Mouse (Mus musculus) urinary bladder, adult 2 months (tissue): ENCODE measurements around the gene Abtb2. TPM values are rescaled to one million over a fixed set of nuclear protein-coding genes. Genes with fewer than 3 reads are reported as not detected.

Source experiments
- DNase-seq: peaks from one replicate; pipeline ENCODE4 v3.0.0; 2022; ENCODE audit warnings: low spot score
- polyA plus RNA-seq: library from polyadenylated mRNA; depleted of rRNA; stranded (reverse); fragments of >200 nt; gene quantifications from 2 replicates; pipeline ENCODE4 v1.2.3, GENCODE M21; 2012

Abtb2 gene
- polyA plus RNA-seq, 1 experiment: 4.3 TPM

DNA sequence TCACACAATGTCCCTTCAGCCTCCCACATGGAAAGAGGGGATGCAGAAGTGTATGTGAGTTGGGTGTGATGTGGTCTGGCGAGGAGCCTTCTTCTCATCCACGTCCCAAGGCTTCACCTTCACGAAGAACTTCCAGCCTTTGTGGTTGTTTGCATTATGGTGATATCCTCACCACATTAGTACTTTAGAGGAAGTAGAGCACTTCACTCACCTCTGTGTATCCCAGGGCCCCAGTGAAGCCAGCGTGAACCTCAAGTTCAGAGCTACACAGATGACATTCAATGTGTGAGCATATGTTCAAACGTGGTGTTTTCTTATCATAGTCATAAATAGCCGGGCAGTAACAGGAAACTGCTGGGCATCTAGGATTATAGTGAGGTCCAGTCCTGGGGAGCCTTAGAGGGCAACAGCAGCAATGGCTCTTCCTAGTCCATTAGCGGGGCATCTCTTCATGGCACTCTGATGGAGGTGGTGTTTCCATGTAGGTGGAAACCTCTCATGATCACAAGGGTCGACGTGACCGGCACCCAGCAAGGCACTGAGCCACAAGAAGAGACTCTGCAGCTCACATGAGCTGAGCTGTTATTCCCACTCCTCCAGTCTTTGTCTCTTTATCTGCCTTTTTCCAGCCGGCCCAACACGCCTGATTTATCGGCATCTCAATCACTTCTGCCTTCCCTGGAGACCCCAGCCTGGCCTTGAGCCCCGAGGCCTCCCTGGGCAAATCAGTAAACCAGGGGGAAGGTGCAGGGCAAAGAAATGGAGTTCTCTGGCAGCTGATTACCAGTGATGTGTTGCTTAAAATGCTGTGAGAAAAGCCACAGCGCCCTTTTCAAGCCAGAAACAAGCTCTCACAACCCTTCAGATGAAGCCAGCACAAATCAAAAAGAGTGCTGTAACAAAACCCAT lies 93.8 kb downstream of the Abtb2 start:
- DNase-seq: no peak

DNA sequence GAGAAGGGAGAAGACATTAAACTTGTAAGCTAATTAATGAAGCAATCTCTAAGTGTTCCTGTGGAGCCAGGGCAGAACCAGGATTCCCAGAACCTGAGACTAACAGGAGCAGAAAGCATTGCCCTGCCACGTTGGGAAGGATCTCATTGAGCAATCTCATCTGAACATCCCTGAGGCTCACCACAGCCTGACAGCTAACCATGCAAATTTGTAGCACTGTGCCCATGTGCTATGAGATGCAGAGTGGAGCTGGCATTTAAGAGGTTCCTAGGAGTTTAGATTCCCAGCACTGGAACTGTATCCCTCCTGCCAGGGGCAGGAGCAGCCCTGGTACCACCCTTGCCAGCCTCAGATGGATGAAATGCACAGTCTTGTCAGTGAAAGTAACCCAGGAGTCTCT lies 95.6 kb downstream of the Abtb2 start:
- DNase-seq: no peak

DNA sequence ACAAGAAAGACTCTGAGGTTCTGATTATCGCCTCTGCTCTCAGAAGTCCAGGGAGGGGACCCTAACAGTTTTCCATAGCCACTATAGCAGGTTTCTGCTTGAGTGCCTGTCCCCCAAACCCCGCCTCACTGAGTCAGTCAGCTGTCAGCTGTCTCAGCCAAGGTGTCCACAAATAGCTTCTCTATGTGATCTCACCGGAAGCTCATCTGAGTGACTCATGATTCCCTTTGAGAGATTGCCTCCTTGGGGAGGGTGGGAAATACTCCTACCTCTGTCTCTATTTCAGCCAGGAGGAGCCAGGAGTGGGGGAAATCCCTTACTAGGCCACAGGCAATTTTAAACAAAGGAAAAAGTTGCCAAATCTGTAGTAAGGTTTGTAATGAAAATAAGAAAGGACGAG lies 96.0 kb downstream of the Abtb2 start:
- DNase-seq: no peak

DNA sequence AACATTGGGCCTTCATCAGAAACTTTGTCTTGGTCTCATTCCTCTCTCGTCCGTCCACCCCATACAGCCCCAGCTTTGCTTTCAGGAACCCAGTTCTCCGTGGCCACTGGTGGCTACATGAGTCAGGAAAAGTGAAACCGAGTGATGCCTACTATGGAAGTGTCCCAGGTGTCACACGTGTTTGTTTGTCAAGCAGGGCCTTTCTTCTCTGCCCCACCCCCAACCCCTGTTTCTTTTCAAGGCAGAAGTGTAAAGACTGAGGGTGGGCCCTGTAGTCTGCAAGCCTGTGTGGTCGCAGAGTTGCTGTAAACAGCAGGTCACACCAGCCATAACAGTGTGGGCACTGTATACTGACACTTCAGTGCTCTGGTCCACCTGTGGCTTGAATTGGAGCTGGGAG lies 98.2 kb downstream of the Abtb2 start:
- DNase-seq: no peak

DNA sequence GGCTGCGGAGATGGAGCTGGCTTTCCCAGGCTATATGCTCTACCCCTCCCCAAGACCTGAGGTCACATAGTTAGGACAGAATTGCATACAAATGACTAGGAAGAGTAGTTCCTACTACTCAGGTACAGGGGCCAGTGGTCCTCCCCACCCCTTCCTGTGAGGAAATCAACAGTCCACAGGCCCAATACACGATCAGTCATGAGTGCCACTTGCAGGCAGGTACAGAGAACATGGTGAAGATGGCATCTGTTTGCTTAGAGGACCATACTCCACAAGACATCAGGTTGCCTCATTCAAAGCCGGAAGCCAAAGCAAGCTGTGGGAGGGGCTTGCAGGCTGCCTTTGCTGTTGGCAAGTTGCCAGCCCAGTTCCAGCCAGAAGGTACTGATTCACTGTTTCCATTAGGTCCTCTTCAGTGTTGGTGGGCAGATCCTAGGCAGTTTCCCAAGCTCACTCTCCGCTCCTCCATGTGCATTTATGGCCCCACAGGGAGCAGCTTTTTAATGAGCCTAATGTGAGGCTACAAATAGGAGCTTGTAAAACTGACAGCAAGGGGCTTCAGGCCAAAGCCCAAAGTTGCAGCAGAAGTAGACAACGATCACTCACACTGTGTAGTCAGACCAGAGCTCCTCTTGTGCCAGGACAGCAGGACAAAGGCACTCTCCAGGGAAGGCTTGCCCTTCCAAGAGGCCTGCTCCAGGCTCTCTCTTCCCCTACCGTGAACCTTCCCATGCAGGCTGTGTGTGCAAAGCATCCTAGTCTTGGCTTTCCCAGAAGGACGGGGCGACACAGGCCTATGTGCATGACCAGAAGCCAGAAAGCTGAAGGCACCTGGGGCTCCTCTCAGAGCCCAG lies 102.1 kb downstream of the Abtb2 start:
- DNase-seq: peak; percentile 28

DNA sequence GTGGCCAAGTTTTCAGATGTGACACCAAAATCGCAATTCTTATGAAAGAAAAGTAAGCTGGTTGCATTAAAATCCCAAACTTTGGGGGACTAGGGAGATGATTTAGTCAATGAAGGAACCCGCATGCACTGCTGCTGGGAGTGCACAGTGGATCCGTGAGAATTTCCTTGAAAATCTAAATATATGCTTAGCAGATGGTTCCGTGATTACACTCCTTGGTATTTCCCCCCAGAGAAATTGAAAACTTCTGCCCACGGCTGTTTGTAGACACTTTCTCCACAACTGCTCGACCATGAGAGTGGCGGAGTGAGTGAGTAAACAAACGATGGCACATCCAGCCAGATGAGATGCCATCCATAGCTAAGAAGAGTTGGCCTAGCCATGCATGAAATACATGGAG lies 102.8 kb downstream of the Abtb2 start:
- no peak for DNase-seq

DNA sequence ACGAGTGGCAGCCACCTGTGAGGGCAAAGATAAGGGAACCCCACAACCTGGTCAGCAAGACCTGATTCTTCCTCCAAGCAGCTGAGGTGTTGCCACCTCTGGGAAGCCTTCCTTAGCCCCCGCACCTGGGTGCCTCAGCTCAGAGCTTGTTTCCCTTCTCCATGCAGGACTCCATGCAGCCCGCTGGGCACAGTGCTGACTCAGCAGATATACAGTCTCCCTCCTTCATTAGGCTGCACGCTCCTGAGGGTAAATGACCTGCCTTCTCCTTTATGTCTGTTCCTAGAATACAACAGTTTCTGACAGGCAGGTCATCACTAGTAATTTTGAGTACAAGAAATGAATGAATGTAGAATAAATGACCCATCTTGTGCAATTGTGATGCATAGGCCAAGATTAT lies 103.5 kb downstream of the Abtb2 start:
- DNase-seq: no peak

DNA sequence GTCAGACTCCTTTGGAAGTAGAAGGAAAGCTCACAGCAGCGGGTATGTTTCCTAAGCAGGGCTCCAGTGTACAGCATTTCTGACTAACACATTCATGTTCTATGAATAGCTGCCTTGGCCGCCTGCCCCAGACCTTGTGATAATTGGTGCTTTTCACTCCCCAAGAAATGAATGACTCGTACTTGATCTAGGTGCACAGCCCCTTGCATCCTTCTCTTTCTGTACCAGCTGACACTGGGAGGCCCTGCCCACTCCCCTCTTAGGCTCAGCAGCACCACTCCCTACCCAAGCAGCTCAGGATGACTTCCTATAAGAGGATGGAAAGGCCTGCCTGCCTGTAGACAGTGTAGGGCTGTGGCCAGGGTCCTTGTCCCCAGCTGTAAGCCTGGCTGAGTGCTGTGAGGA lies 104.2 kb downstream of the Abtb2 start:
- peak; percentile 42 for DNase-seq

DNA sequence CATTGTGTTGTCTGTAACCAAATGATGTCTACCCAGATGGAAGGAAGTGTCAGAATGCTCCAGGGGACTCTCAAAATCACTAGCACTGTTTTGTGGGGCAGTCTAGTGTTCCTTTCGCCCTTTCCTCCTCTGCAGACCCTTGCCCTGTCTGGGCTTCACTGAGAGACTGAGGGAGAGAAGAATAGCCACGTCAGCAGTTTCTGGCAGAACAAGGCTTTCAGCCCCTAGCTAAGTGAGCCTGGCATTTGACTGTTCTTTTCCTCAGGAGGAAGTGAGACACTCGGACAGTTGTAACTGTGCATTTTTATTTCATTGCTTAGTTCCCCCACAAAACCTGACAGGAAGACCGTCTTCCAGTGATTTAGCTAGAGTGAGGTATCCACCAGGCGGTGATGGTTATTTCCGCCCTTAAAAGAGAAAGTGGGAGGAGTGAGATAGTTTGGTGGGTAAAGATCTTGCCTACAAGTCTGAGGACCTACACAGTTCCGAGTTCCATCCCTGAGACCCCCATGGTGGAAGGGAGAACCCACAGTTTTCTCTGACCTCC lies 106.5 kb downstream of the Abtb2 start:
- no peak for DNase-seq

DNA sequence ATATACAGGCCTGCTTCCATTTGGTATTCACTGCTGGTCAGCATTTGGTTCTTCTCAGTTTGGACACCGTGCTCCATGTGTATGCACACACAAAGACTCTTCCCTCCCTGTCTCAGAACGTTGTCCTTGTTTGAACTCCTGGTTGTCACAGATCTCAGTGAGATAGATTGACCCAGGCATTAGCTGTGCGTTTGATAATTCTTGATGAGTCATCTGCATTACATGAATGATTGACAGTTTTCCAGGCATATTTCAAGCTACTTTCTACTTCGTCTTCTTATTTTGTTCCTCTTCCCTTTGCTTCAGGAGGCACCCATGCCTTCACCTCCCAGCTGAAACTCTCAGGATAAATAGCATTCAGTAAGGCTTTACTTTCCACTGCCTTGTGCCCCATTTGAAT lies 107.5 kb downstream of the Abtb2 start:
- no peak for DNase-seq

DNA sequence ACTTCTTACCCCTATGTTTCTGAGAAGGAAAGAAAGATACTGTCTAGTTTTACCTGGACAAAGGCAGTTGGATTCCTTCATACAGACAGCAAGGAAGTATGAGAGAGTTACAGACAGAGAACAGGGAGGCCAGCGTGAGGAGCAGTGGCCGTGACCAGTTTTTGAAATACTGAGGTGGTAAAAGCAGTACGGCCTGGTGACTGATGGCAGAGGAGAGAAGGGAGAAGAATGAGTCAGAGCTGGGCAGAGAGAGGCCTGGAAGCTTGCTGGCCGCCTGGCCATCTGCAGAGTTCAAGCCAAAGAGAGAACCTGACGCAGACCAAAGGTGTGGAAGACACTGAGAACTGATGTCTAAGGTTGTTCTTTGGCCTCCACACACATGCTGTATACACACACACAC lies 109.3 kb downstream of the Abtb2 start:
- DNase-seq: no peak

DNA sequence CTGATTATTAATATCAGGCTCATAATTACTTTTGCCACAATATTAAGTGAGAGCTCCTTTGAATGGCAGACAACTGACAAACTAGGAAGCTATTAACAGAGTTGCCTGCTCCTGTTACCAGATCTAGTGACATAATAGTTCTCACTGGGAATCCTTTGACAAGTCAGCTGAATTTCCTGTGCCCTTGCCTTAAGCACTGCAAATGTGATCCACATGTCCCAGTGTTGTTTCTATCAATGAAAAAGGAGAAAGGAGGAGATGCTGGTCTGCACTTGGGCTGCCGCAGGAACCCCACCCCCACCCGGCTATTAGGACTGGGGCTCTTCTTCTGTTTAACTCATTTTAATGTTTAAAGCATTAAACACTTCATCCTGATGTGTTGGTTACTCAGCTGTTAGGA lies 110.7 kb downstream of the Abtb2 start:
- no peak for DNase-seq

DNA sequence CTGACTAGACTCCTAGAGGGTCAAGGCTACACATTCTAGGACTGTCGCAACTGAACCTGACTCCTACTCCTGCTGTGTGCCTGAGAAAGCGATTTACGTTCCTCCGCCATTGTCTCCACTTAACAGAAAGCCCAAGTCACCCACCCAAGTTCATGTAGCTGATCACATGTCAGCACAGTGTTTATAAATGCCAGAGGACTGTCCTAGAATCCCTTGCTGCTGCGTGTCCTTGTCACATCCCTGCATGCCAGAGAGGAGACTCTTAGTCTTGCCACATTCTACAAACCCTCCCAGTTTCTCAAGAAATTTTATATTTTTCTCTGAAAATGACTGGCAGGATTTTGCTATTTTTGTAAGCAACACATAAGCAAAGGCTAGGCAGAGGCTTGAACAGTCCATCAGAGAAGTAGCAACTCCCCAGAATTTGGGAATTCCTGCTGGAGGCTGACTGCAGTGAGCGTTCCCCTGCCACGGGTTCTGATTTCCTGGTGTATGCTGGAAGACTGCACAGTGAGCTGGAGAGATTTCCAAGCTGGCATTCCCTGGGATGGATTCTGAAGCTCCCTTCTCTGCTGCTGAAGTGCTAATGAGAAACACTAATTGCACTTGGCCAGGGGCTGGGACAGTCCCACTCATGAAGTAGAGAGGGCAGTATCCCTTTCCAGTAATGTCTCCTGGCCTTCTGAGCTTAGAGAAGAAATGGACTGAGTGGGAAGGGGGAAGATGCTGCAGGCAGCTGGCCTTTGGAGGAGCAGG lies 111.7 kb downstream of the Abtb2 start:
- no peak for DNase-seq

DNA sequence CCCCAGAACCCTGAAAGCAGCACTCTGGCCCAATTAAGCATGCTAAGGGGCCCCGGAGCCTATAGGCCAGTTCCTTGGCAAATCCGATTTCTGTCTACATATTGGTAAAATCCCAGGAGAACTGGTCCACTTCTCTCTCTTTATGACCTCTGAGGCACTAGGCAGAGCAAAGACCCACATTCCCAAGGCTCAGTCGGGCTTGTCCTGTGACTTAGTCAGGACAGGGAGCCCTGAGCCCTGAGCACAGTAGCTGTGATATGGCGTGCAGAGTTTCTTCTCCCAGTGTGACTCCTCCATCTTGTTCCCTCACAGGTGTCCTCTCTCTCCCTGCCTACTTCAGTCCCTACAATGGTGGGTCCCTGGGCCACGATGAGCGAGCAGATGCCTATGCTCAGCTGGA lies 112.3 kb downstream of the Abtb2 start:
- no peak for DNase-seq

DNA sequence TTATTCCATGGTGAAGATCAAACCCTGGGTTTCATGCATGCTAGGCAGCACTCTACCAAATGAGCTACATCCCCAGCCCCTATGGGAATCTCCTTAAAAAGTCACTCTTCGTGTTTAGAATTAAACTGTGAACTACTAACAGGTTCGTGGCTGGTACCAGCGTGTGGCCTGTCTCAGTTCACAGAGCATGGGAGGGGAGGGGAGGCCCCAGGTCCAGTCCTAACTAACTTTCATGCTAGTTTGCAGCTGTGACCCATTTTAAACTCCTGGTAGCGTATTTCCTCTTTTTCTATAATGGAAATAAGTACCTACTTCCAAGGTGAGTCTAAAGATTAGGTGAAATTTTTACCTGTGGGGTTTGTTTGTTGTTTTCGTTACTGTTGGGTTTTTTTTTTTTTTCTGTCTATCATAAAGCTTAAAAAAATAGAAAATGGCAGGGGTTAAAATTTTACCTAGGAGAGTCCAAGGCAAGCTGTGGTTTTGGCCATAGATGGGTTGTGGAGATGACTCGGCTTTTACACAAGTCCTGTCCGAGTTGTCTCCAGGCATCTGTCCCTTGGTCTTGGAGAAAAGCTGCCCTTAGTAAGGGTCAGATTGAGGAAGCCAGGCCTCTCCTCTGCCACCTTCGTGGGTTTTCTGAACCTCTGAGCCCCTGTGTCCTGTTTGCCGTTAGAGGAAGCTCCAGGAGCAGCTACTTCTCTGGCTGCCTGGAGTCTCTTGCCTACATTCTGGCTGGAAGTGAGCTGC lies 114.4 kb downstream of the Abtb2 start:
- DNase-seq: no peak

DNA sequence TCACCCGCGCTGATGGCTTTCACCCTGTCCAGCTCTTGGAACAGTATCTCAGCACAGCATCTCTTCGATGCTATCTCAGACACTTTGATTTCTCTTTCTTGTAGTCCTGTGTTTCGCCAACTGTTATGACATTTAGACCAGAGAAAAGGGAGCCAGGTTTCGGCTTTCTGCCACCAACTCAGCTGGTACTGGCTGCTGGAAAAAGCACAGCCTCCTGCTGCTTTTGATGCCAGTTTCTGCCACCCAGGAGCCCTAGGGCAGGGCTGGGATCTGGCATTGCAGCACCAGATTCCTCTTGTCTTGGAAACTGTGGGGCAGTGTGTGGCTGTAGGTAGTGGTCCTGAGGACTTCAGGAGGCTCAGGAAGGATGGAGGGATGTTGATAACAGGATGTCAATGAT lies 115.0 kb downstream of the Abtb2 start:
- DNase-seq: no peak

DNA sequence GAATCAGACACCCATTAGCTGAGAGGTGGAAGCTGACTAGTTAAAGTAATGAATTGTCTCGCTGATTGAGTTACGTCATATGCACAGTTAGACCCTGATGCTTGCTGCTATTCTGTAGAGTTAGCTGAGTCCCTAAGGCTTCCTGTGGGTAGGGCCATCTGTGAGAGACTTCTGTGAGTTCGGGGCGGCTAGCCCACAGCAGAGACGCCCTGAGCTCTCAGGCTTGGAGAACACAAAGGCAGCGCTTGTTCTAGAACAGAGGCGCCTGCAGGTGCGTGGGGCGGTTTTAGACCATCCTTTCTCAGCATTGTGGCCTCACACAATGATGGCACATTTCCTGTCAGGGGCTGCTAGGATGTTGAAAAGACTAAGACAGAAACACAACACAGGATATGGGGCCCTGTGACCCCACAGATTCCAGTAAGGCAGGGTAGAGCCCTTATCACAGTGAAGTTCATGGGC lies 116.2 kb downstream of the Abtb2 start:
- DNase-seq: no peak

DNA sequence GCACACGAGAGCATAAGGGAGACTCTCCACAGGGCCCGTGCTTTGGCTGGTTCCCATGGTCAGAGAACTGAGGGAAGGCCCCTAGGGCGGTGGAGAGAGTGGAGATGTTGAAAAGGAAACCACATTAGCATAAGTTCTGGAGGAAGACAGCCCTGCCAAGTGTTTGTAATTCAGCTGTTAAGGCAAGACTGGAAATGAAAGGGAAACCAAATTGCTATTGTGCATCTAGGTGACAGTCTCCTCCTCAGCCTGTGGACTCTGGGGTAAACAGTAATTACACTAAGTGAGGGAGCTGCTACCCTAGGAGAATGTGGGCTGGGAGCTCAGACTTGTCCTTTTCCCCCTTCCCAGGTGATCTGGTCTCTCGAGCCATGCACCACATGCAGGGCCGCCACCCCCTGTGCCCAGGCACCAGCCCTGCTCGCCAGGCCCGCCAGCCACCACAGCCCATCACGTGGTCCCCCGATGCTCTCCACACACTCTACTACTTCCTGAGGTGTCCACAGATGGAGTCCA lies 116.9 kb downstream of the Abtb2 start:
- DNase-seq: no peak

DNA sequence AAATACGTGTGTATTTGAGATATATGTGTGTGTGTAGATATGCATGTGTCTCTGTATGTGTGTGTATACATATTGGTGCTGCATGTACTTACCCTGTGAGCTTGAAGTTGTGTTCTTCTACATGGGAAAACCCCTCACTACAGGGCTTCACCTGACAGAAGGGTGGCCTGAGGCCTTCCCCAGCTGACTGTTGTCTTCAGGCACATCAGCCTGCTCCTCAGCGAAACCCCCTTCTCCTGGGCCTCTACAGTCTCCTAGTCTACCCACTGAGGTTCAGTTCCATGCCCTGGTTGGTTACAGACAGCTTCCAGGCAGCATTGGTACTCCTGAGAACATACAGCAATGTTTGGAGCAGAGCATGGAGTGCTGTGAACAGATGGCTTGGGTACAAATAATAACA lies 118.3 kb downstream of the Abtb2 start:
- DNase-seq: no peak

DNA sequence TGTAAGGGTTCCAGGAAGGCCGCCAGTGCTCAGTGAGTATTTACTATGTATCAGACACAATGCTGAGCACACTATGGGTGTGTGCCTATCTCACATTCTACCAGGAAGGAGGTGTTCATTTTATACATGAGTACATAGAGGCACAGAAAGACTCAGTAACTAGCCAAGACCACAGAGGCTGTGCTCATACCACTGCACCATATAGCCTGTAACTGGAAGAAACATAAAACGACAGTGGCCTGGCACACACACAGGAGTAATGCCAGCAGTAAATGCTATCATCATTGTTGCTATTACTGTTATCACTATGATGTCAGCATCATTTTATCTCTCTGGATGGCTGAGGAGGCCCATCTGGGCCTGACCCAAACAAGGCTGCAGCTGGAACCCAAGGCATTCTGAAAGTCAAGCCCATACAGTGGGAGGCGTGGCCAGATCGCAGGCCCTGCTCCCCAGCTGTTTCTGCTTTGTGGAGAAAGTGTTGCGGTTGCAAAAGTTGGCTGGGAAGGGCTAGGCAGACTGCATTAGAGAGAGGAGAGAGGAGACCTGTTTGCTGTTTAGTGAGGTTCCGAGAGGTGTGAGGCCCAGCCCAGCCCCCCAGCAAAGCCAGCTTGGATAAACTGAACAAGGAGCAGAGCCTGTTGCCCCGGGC lies 118.9 kb downstream of the Abtb2 start:
- no peak for DNase-seq
